ENCODE assay signal across 22 mouse cellular contexts in genomic region chr5:139888624-139889023, GRCm38 (mm10). TPM values are rescaled to one million over a fixed set of nuclear protein-coding genes. Genes with fewer than 3 reads are reported as not detected.
A peak's percentile ranks its signal among the peaks of the same experiment; 100 is the strongest.
DNase-seq lines count a peak whose midpoint lies in the region; ATAC-seq lines count a peak whose summit lies in the region.
"Had no signal": no experiment of that assay in that cellular context is flagged by ENCODE, and none has a peak within 500 bp of the region (broad histone marks: within the 10 kb centered on the region; RNA-seq: fewer than 3 reads in every experiment).

No protein-coding gene starts in this region.

- no peak for DNase-seq in hindbrain, embryonic 10.5 days (ENCODE audit: low spot score)
- peak; percentile 27 for DNase-seq in retina, postnatal 1 day
- no peak for DNase-seq in retina, embryonic 14.5 days (ENCODE audit: low spot score)
- DNase-seq in limb, embryonic 10.5 days (ENCODE audit: low spot score), result no peak
- DNase-seq: adrenal gland, adult 8-10 months; adrenal gland, postnatal 36 days; cerebellum, adult 11 months; cerebellum, adult 8-10 months; embryo, embryonic 11 days; gastrocnemius, postnatal 10 days; heart, adult 2 months; heart, postnatal 14 days; kidney, adult 11 months; kidney, adult 9 months had no signal

- no peak overlapping the region for H3K9ac ChIP-seq in hindbrain, embryonic 12.5 days
- H3K9ac ChIP-seq in forebrain, embryonic 12.5 days, result no peak overlapping the region
- H3K9ac ChIP-seq in neural tube, embryonic 15.5 days (replicated peaks), result no peak overlapping the region
- H3K9ac ChIP-seq: embryonic facial prominence, embryonic 13.5 days; heart, embryonic 15.5 days had no signal

- H3K4me3 ChIP-seq in hindbrain, embryonic 10.5 days, result no peak overlapping the region
- no peak overlapping the region for H3K4me3 ChIP-seq in hindbrain, embryonic 12.5 days
- no peak overlapping the region for H3K4me3 ChIP-seq in forebrain, embryonic 12.5 days (replicated peaks)
- H3K4me3 ChIP-seq in limb, embryonic 10.5 days, result no peak overlapping the region
- H3K4me3 ChIP-seq in neural tube, embryonic 15.5 days (replicated peaks), result no peak overlapping the region
- H3K4me3 ChIP-seq: embryonic facial prominence, embryonic 13.5 days; heart, adult 2 months; heart, embryonic 15.5 days had no signal

- 0 out of 2 replicates have a peak overlapping the region, but pooled peaks have one; percentile 54 for H3K27ac ChIP-seq in hindbrain, embryonic 10.5 days
- no peak overlapping the region; the same call in 1 of the 2 replicates for H3K27ac ChIP-seq in hindbrain, embryonic 12.5 days
- peak overlapping the region; percentile 78 for H3K27ac ChIP-seq in forebrain, embryonic 12.5 days
- peak overlapping the region; percentile 14; the same call in 1 of the 2 replicates for H3K27ac ChIP-seq in limb, embryonic 10.5 days
- no peak overlapping the region for H3K27ac ChIP-seq in neural tube, embryonic 15.5 days (replicated peaks)
- H3K27ac ChIP-seq: heart, adult 2 months; heart, embryonic 15.5 days; hindbrain, postnatal 0 days had no signal

- no peaks in the 10 kb centered on the region for H3K36me3 ChIP-seq in hindbrain, embryonic 10.5 days
- no peaks in the 10 kb centered on the region for H3K36me3 ChIP-seq in hindbrain, embryonic 12.5 days
- H3K36me3 ChIP-seq in forebrain, embryonic 12.5 days (replicated peaks), result no peaks in the 10 kb centered on the region
- H3K36me3 ChIP-seq in limb, embryonic 10.5 days, result no peaks in the 10 kb centered on the region
- H3K36me3 ChIP-seq in neural tube, embryonic 15.5 days, result no peaks in the 10 kb centered on the region
- H3K36me3 ChIP-seq: embryonic facial prominence, embryonic 13.5 days; heart, embryonic 15.5 days had no signal

- peaks cover 54% of the 10 kb centered on the region for H3K4me1 ChIP-seq in hindbrain, embryonic 10.5 days (replicated peaks)
- H3K4me1 ChIP-seq in hindbrain, embryonic 12.5 days, result peaks cover 45% of the 10 kb centered on the region
- H3K4me1 ChIP-seq in forebrain, embryonic 12.5 days, result peaks cover 44% of the 10 kb centered on the region
- peaks cover 41% of the 10 kb centered on the region for H3K4me1 ChIP-seq in limb, embryonic 10.5 days
- peaks cover 22% of the 10 kb centered on the region for H3K4me1 ChIP-seq in neural tube, embryonic 15.5 days
- H3K4me1 ChIP-seq: heart, embryonic 15.5 days had no signal

- H3K9me3 ChIP-seq in hindbrain, embryonic 10.5 days, result no peaks in the 10 kb centered on the region
- H3K9me3 ChIP-seq in hindbrain, embryonic 12.5 days (replicated peaks), result no peaks in the 10 kb centered on the region
- no peaks in the 10 kb centered on the region for H3K9me3 ChIP-seq in forebrain, embryonic 12.5 days
- H3K9me3 ChIP-seq in limb, embryonic 10.5 days (replicated peaks), result no peaks in the 10 kb centered on the region
- H3K9me3 ChIP-seq in neural tube, embryonic 15.5 days (replicated peaks), result no peaks in the 10 kb centered on the region
- H3K9me3 ChIP-seq: embryonic facial prominence, embryonic 13.5 days; heart, embryonic 15.5 days had no signal

- no peak overlapping the region for H3K4me2 ChIP-seq in hindbrain, embryonic 12.5 days (replicated peaks)
- H3K4me2 ChIP-seq in forebrain, embryonic 12.5 days, result no peak overlapping the region
- no peak overlapping the region for H3K4me2 ChIP-seq in neural tube, embryonic 15.5 days
- H3K4me2 ChIP-seq: embryonic facial prominence, embryonic 13.5 days; heart, embryonic 11.5 days; heart, embryonic 15.5 days had no signal

- 30% methylated on average over 3 of the region's 3 CpGs for WGBS in hindbrain, embryonic 10.5 days
- 23% methylated on average over 3 of the region's 3 CpGs for WGBS in hindbrain, embryonic 12.5 days
- 9% methylated on average over 3 of the region's 3 CpGs for WGBS in forebrain, embryonic 12.5 days
- 4% methylated on average over 3 of the region's 3 CpGs for WGBS in limb, embryonic 10.5 days
- 12% methylated on average over 3 of the region's 3 CpGs for WGBS in neural tube, embryonic 15.5 days

- ATAC-seq in hindbrain, embryonic 12.5 days (ENCODE audit: low FRiP score), result no peak
- no peak for ATAC-seq in forebrain, embryonic 12.5 days (ENCODE audit: low FRiP score)
- ATAC-seq in neural tube, embryonic 15.5 days (ENCODE audit: low FRiP score), result no peak
- no peak for ATAC-seq in activated CD4-positive, CD25-positive, alpha-beta regulatory T cell, adult 4 months
- ATAC-seq: hindbrain, postnatal 0 days had no signal

- peaks cover 6% of the 10 kb centered on the region; the same call in 1 of the 2 replicates for H3K27me3 ChIP-seq in hindbrain, embryonic 10.5 days (ENCODE audit: insufficient read depth, poor library complexity, severe bottlenecking)
- H3K27me3 ChIP-seq in hindbrain, embryonic 12.5 days, result no peaks in the 10 kb centered on the region
- H3K27me3 ChIP-seq in forebrain, embryonic 12.5 days, result 0 out of 2 replicates have a peak, but pooled peaks cover 5% of the 10 kb centered on the region
- H3K27me3 ChIP-seq in limb, embryonic 10.5 days (ENCODE audit: low read depth, poor library complexity, severe bottlenecking), result 0 out of 2 replicates have a peak, but pooled peaks cover 7% of the 10 kb centered on the region
- H3K27me3 ChIP-seq in neural tube, embryonic 15.5 days (replicated peaks), result no peaks in the 10 kb centered on the region
- H3K27me3 ChIP-seq: embryonic facial prominence, embryonic 13.5 days had no signal

RNA-seq across cellular contexts. Expression of gene Elfn1, which starts 19.1 kb away (rescaled TPM):
- 0.31 and 2.6 TPM in 2 replicates for polyA plus RNA-seq in hindbrain, embryonic 10.5 days (2016; fragmentation: Nextera tagmentation; extraction: Ambion mirVana)
- polyA plus RNA-seq in hindbrain, embryonic 12.5 days (2016; fragmentation: Nextera tagmentation; extraction: Ambion mirVana), result 1.7 and 2.0 TPM in 2 replicates
- polyA plus RNA-seq in forebrain, embryonic 12.5 days (2016; fragmentation: Nextera tagmentation; extraction: Ambion mirVana), result 0.81 and 0.88 TPM in 2 replicates
- 0.10 and 0.18 TPM in 2 replicates for polyA plus RNA-seq in limb, embryonic 10.5 days (2016; fragmentation: Nextera tagmentation; extraction: Ambion mirVana)
- polyA plus RNA-seq in neural tube, embryonic 15.5 days (2015; fragmentation: Nextera tagmentation; extraction: Ambion mirVana), result 5.7 TPM in 2 replicates
- not detected for polyA plus RNA-seq in activated CD4-positive, CD25-positive, alpha-beta regulatory T cell, adult 4 months (2017; shearing (Covaris generic))

Comparison
In these comparisons a context has a peak if more than half of its experiments do, and no peak if none do; other contexts are left out.
1. H3K27ac ChIP-seq: peak in hindbrain, embryonic 10.5 days (single experiment), forebrain, embryonic 12.5 days (single experiment) and limb, embryonic 10.5 days (single experiment); none in hindbrain, embryonic 12.5 days (single experiment) and neural tube, embryonic 15.5 days (single experiment).